Mouse (Mus musculus) heart, embryonic 13.5 days (tissue): ENCODE measurements at regions not wholly inside any gene's neighbourhood (a gene's known extent, or its start where the extent isn't known, plus 50 kb on each side); places are given as distances from the start of the nearest gene placed in this dataset.

Source experiments
- ATAC-seq: fragments of 200-750 bp; cut with Nextera tagmentation; 2 replicates; pipeline ENCODE4 v1.8.0; 2017; ENCODE audit warnings: moderate TSS enrichment; ENCODE audit not compliant: insufficient number of reproducible peaks, low FRiP score, low TSS enrichment; ENCODE audit errors: extremely low read depth
- H3K27ac ChIP-seq: fragments of 300-500 bp; sonication (generic); replicated peaks from 2 replicates; pipeline ENCODE4 v1.5.1; 2015; ENCODE audit warnings: moderate library complexity, mild to moderate bottlenecking, inconsistent platforms
- H3K27me3 ChIP-seq: fragments of 300-500 bp; sonication (generic); replicated peaks from 2 replicates; pipeline ENCODE4 v1.6.1; 2015; ENCODE audit warnings: mild to moderate bottlenecking, inconsistent platforms
- H3K36me3 ChIP-seq: fragments of 300-500 bp; sonication (generic); 2 replicates; pipeline ENCODE4 v1.6.1; 2015; ENCODE audit warnings: mild to moderate bottlenecking, inconsistent platforms
- H3K4me1 ChIP-seq: fragments of 300-500 bp; sonication (generic); 2 replicates; pipeline ENCODE4 v1.6.1; 2015; ENCODE audit warnings: inconsistent platforms
- H3K4me2 ChIP-seq: fragments of 300-500 bp; sonication (generic); 2 replicates; pipeline ENCODE4 v1.6.1; 2015; ENCODE audit warnings: inconsistent platforms, mild to moderate bottlenecking, moderate library complexity
- H3K4me3 ChIP-seq: fragments of 300-500 bp; sonication (generic); 2 replicates; pipeline ENCODE4 v1.5.1; 2015; ENCODE audit warnings: moderate library complexity, mild to moderate bottlenecking, inconsistent platforms
- H3K9ac ChIP-seq: fragments of 300-500 bp; sonication (generic); 2 replicates; pipeline ENCODE4 v1.6.1; 2015; ENCODE audit warnings: inconsistent platforms, mild to moderate bottlenecking, moderate library complexity
- H3K9me3 ChIP-seq: fragments of 300-500 bp; sonication (generic); 2 replicates; pipeline ENCODE4 v1.6.1; 2016; ENCODE audit warnings: inconsistent platforms
- WGBS: fragments of 180-500 bp; shearing (Covaris S2); methylation state at CpG from one replicate; pipeline ENCODE4 v1.1.7; 2015; ENCODE audit warnings: mixed read lengths; 5-methylcytosine and 5-hydroxymethylcytosine counted together

GRCm38 (mm10) chr2:144895254-144895653, 71.8 kb downstream of the Scp2d1 start:
- H3K27me3 ChIP-seq: no peaks in the 10 kb centered on the region
- 52% methylated on average over 4 of the region's 4 CpGs for WGBS
- ATAC-seq: no peak
- H3K9ac ChIP-seq: no peak overlapping the region
- no peaks in the 10 kb centered on the region for H3K36me3 ChIP-seq
- no peaks in the 10 kb centered on the region for H3K4me1 ChIP-seq
- no peak overlapping the region for H3K27ac ChIP-seq
- H3K9me3 ChIP-seq: 0 out of 2 replicates have a peak, but pooled peaks cover 3% of the 10 kb centered on the region
- no peak overlapping the region for H3K4me3 ChIP-seq
- no peak overlapping the region for H3K4me2 ChIP-seq

DNA sequence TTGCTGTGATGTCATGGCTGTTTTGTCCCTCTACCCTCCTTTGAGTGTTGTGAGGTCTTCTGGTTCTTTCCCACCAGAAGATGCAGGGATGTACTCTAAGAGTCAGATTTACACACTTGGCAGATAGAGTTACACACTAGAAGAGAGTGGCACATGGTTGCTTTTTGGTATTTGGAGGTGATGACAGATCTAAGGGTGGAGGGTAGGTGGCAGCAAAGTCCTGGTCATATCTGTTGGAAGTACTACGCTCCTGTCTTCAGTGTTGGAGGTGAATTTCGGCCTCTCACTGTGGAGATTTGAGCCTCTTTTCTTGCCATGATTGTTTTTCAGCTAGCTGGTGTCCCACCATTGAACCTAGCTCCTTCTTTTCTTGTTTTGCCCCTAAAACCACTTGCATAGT, 73.0 kb downstream of the Scp2d1 start:
- Histone ChIP-seq H3K4me2 (no peak overlapping the region), H3K4me1 (no peaks in the 10 kb centered on the region), H3K27ac (no peak overlapping the region), H3K4me3 (no peak overlapping the region), H3K27me3 (no peaks in the 10 kb centered on the region), H3K9me3 (0 out of 2 replicates have a peak, but pooled peaks cover 3% of the 10 kb centered on the region), H3K9ac (no peak overlapping the region), H3K36me3 (no peaks in the 10 kb centered on the region)
- 50% methylated on average over 2 of the region's 2 CpGs for WGBS
- no peak for ATAC-seq

- H3K27ac ChIP-seq: 0 out of 2 replicates have a peak overlapping the region, but pooled peaks have one; percentile 5
- no peak overlapping the region for H3K9ac ChIP-seq
- no peak overlapping the region for H3K4me3 ChIP-seq
- no peaks in the 10 kb centered on the region for H3K36me3 ChIP-seq
- peak overlapping the region; percentile 22 for H3K4me2 ChIP-seq
- peaks cover 4% of the 10 kb centered on the region; the same call in 1 of the 2 replicates for H3K9me3 ChIP-seq
- 27% methylated on average over 6 of the region's 6 CpGs for WGBS
- peaks cover 10% of the 10 kb centered on the region for H3K4me1 ChIP-seq
- ATAC-seq: no peak
- H3K27me3 ChIP-seq: no peaks in the 10 kb centered on the region
Measured at GRCm38 (mm10) chr2:144906786-144907185, 83.3 kb downstream of the Scp2d1 start.

- no peak for ATAC-seq
- Histone ChIP-seq H3K9ac (no peak overlapping the region), H3K9me3 (no peaks in the 10 kb centered on the region), H3K4me3 (no peak overlapping the region), H3K27ac (no peak overlapping the region), H3K36me3 (no peaks in the 10 kb centered on the region), H3K4me1 (no peaks in the 10 kb centered on the region), H3K4me2 (no peak overlapping the region), H3K27me3 (no peaks in the 10 kb centered on the region)
- 72% methylated on average over 3 of the region's 3 CpGs for WGBS
Measured at GRCm38 (mm10) chr2:144945840-144946239, 122.4 kb downstream of the Scp2d1 start.

DNA sequence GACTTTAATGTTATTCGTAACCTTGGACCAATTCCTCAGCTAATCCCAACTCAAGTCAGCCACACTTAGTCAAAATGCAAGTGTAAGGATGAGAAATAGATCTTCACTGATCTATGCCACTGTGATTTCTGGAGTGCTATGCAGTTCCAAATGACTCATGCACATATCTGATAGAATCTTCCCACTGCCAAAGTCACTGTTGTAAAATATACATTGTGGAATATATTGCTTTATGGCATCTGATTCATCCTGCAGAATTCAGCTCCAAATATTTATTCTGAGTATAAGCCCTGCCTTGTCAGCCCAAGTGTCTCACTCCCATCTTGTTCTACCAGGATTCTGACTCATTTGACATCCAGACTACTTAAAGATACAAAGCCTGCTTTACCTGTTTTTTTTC, 123.0 kb downstream of the Scp2d1 start:
- H3K27me3 ChIP-seq: no peaks in the 10 kb centered on the region
- ATAC-seq: no peak
- no peak overlapping the region for H3K27ac ChIP-seq
- no peak overlapping the region for H3K4me3 ChIP-seq
- whole genome bisulfite sequencing: 79% methylated on average over 1 of the region's 1 CpGs
- no peaks in the 10 kb centered on the region for H3K4me1 ChIP-seq
- no peaks in the 10 kb centered on the region for H3K9me3 ChIP-seq
- no peak overlapping the region for H3K9ac ChIP-seq
- no peaks in the 10 kb centered on the region for H3K36me3 ChIP-seq
- no peak overlapping the region for H3K4me2 ChIP-seq

GRCm38 (mm10) chr2:144949232-144949631, 125.8 kb downstream of the Scp2d1 start:
- no peaks in the 10 kb centered on the region for H3K27me3 ChIP-seq
- ATAC-seq: no peak
- no peaks in the 10 kb centered on the region for H3K9me3 ChIP-seq
- WGBS: 51% methylated on average over 2 of the region's 2 CpGs
- H3K4me2 ChIP-seq: no peak overlapping the region
- H3K9ac ChIP-seq: no peak overlapping the region
- H3K4me1 ChIP-seq: no peaks in the 10 kb centered on the region
- no peaks in the 10 kb centered on the region for H3K36me3 ChIP-seq
- H3K4me3 ChIP-seq: no peak overlapping the region
- no peak overlapping the region for H3K27ac ChIP-seq
